Mouse (Mus musculus) adrenal gland, adult 8-10 months (tissue): ENCODE data around the gene Mpped2. TPM values are rescaled to one million over a fixed set of nuclear protein-coding genes. Genes with fewer than 3 reads are reported as not detected.

Experiments used
- DNase-seq: peaks from one replicate; pipeline ENCODE4 v3.0.0; 2022
- total RNA-seq, 4 experiments: library from RNA; stranded (reverse); gene quantifications; 2 replicates each; pipeline ENCODE4 v1.2.4; 2022

Mpped2 gene
- total RNA-seq, 4 experiments from 2014 or later: 27.6 to 39.9 (median 33.4) TPM

- no peak for DNase-seq
Measured at GRCm38 (mm10) chr2:106746905-106747304, 53.8 kb downstream of the Mpped2 start.

GRCm38 (mm10) chr2:106747342-106747741 is 54.3 kb downstream of the Mpped2 start:
- DNase-seq: no peak

GRCm38 (mm10) chr2:106750878-106751277 is 57.8 kb downstream of the Mpped2 start:
- no peak for DNase-seq

- DNase-seq: no peak
Measured at GRCm38 (mm10) chr2:106753703-106754102, 60.6 kb downstream of the Mpped2 start.

- no peak for DNase-seq
Measured at GRCm38 (mm10) chr2:106754696-106755095, 61.6 kb downstream of the Mpped2 start.

- DNase-seq: no peak
Measured at GRCm38 (mm10) chr2:106756354-106757103, 63.5 kb downstream of the Mpped2 start.

- DNase-seq: no peak
Measured at GRCm38 (mm10) chr2:106762920-106763319, 69.9 kb downstream of the Mpped2 start.

GRCm38 (mm10) chr2:106769236-106769635 is 76.2 kb downstream of the Mpped2 start:
- DNase-seq: no peak

GRCm38 (mm10) chr2:106772643-106773042 is 79.6 kb downstream of the Mpped2 start:
- DNase-seq: no peak

- DNase-seq: no peak
Measured at GRCm38 (mm10) chr2:106774251-106775196, 81.5 kb downstream of the Mpped2 start.

- DNase-seq: no peak
Measured at GRCm38 (mm10) chr2:106775994-106776393, 82.9 kb downstream of the Mpped2 start.

GRCm38 (mm10) chr2:106778861-106779516 is 85.9 kb downstream of the Mpped2 start:
- no peak for DNase-seq

- no peak for DNase-seq
Measured at GRCm38 (mm10) chr2:106781181-106782179, 88.4 kb downstream of the Mpped2 start.

- DNase-seq: no peak
Measured at GRCm38 (mm10) chr2:106783311-106783710, 90.2 kb downstream of the Mpped2 start.

- peak; percentile 57 for DNase-seq
Measured at GRCm38 (mm10) chr2:106788055-106788454, 95.0 kb downstream of the Mpped2 start.

- no peak for DNase-seq
Measured at GRCm38 (mm10) chr2:106788573-106788972, 95.5 kb downstream of the Mpped2 start.

- DNase-seq: no peak
Measured at GRCm38 (mm10) chr2:106789694-106790328, 96.7 kb downstream of the Mpped2 start.

GRCm38 (mm10) chr2:106790329-106790701 is 97.2 kb downstream of the Mpped2 start:
- no peak for DNase-seq

- DNase-seq: no peak
Measured at GRCm38 (mm10) chr2:106796246-106796645, 103.2 kb downstream of the Mpped2 start.

- DNase-seq: no peak
Measured at GRCm38 (mm10) chr2:106797855-106798254, 104.8 kb downstream of the Mpped2 start.

- DNase-seq: no peak
Measured at GRCm38 (mm10) chr2:106798824-106799223, 105.8 kb downstream of the Mpped2 start.
